Mouse (Mus musculus) bone marrow, adult 2 months (tissue): Measurements from ENCODE around the gene Nr2e1. TPM values are rescaled to one million over a fixed set of nuclear protein-coding genes. Genes with fewer than 3 reads are reported as not detected.

ENCODE experiments used
- H3K27ac ChIP-seq: fragments of 200-500 bp; 2 replicates; pipeline ENCODE4 v1.5.1; 2012; ENCODE audit warnings: low read depth, mild to moderate bottlenecking, control low read depth, inconsistent platforms, low read length; ENCODE audit not compliant: control insufficient read depth, poor library complexity, insufficient read depth
- H3K4me1 ChIP-seq: fragments of 200-500 bp; 2 replicates; pipeline ENCODE4 v1.6.1; 2011; ENCODE audit warnings: low read length; ENCODE audit not compliant: control insufficient read depth, insufficient read depth
- H3K4me3 ChIP-seq: fragments of 200-500 bp; replicated peaks from 2 replicates; pipeline ENCODE3; 2011; ENCODE audit warnings: mild to moderate bottlenecking, low read depth, low read length, control low read depth; ENCODE audit not compliant: control insufficient read depth
- CTCF ChIP-seq: fragments of 200-500 bp; IDR thresholded peaks from 2 replicates; pipeline ENCODE4 v1.5.1; 2011; ENCODE audit warnings: low read length, control low read depth; ENCODE audit not compliant: control insufficient read depth, insufficient read depth
- POLR2A ChIP-seq: fragments of 200-500 bp; IDR thresholded peaks from 2 replicates; pipeline ENCODE4 v1.6.1; 2011; ENCODE audit warnings: low read depth, mild to moderate bottlenecking, control low read depth, low read length, borderline replicate concordance; ENCODE audit not compliant: control insufficient read depth
- WGBS: fragments of 180-500 bp; shearing (Covaris S2); methylation state at CpG from one replicate; pipeline ENCODE4 v1.1.7; 2018; 5-methylcytosine and 5-hydroxymethylcytosine counted together
- polyA plus RNA-seq: library from polyadenylated mRNA; stranded (reverse); fragments of >200 nt; gene quantifications from 2 replicates; pipeline ENCODE4 v1.2.4, GENCODE M21; 2011; ENCODE audit warnings: low replicate concordance; ENCODE audit not compliant: missing spikeins, insufficient read depth, insufficient read length

Nr2e1 gene
- not detected in 2 replicates for polyA plus RNA-seq

- 3% methylated on average over 43 of the region's 43 CpGs for WGBS
- Histone ChIP-seq H3K4me1 (no peaks in the 10 kb centered on the region; the same call in 1 of the 2 replicates), H3K4me3 (no peak within 1 kb of the TSS), H3K27ac (no peak within 1 kb of the TSS)
- TF ChIP-seq CTCF (no peak), POLR2A (no peak)
Observed at GRCm38 (mm10) chr10:42583157-42583872, at the start of gene Nr2e1, which contains the start of gene Ostm1. Gene Nr2e1 (minus strand): TSS chr10:42583632. Gene Ostm1 (plus strand): TSS chr10:42583822.

- no peaks in the 10 kb centered on the region; the same call in 1 of the 2 replicates for H3K4me1 ChIP-seq
Observed at GRCm38 (mm10) chr10:42632453-42633360, 49.3 kb upstream of the Nr2e1 start.

GRCm38 (mm10) chr10:42631754-42632452 lies 48.5 kb upstream of the Nr2e1 start:
- Histone ChIP-seq H3K27ac (no peak overlapping the region), H3K4me1 (no peaks in the 10 kb centered on the region; the same call in 1 of the 2 replicates), H3K4me3 (no peak overlapping the region)
- WGBS, result 4% methylated on average over 42 of the region's 42 CpGs
- TF ChIP-seq POLR2A, result no peak
- no peak for TF ChIP-seq CTCF

More at GRCm38 (mm10) chr10:42632453-42633360, 49.3 kb upstream of the Nr2e1 start:
- H3K4me3 ChIP-seq, result peak overlapping the region; percentile 70
- TF ChIP-seq CTCF (no peak), POLR2A (no peak)
- no peak overlapping the region for H3K27ac ChIP-seq
- 1% methylated on average over 39 of the region's 39 CpGs for WGBS

GRCm38 (mm10) chr10:42630596-42631355 lies 47.3 kb upstream of the Nr2e1 start:
- Histone ChIP-seq H3K4me1 (no peaks in the 10 kb centered on the region; the same call in 1 of the 2 replicates), H3K27ac (no peak overlapping the region), H3K4me3 (no peak overlapping the region)
- TF ChIP-seq POLR2A (no peak), CTCF (no peak)
- 14% methylated on average over 19 of the region's 19 CpGs for WGBS

GRCm38 (mm10) chr10:42625907-42626306 lies 42.5 kb upstream of the Nr2e1 start:
- no peak overlapping the region for H3K4me3 ChIP-seq
- TF ChIP-seq POLR2A (no peak), CTCF (no peak)
- 72% methylated on average over 2 of the region's 2 CpGs for WGBS
- H3K4me1 ChIP-seq, result no peaks in the 10 kb centered on the region
- no peak overlapping the region for H3K27ac ChIP-seq

GRCm38 (mm10) chr10:42618291-42618690 lies 34.9 kb upstream of the Nr2e1 start:
- TF ChIP-seq CTCF (no peak), POLR2A (no peak)
- Histone ChIP-seq H3K4me1 (no peaks in the 10 kb centered on the region), H3K4me3 (no peak overlapping the region), H3K27ac (no peak overlapping the region)
- WGBS, result 41% methylated on average over 2 of the region's 2 CpGs

- H3K4me3 ChIP-seq, result no peak overlapping the region
- TF ChIP-seq CTCF (no peak), POLR2A (no peak)
- 11% methylated on average over 9 of the region's 9 CpGs for WGBS
- H3K27ac ChIP-seq, result no peak overlapping the region
- H3K4me1 ChIP-seq, result no peaks in the 10 kb centered on the region
Observed at GRCm38 (mm10) chr10:42614766-42615165, 31.3 kb upstream of the Nr2e1 start.
